Mouse (Mus musculus): ENCODE results near the gene Ctnnd2. TPM values are rescaled to one million over a fixed set of nuclear protein-coding genes. Genes with fewer than 3 reads are reported as not detected.

Ctnnd2 gene
- polyA plus RNA-seq, 1 experiment from 2014 or later: 1.3 TPM

DNA sequence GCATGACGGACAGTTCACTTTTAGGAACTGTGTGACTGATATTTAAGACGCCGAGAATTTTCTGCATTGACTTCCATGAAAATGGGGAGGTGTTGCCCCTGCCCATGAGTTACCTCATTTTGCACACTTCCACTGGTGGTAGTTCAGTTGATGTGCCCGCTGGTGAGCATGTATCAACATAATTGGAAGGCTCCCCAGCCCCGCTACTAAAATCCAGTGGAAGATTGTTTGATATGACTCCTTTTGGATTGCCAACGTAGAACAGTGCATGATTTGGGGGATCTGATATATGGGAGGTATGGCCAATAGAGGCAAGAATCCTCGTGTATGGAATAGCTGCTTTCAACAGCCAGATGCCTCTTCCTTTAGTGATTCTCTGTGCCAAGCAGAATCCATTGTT, 1.9 kb downstream of the Ctnnd2 start:
- no peak overlapping the region for H3K9ac ChIP-seq (ENCODE audit: low read depth, low read length)
- H3K27ac ChIP-seq (ENCODE audit: low read length): no peak overlapping the region
- 61% methylated on average over 7 of the region's 7 CpGs for WGBS
- peaks cover 10% of the 10 kb centered on the region for H3K27me3 ChIP-seq (replicated peaks; ENCODE audit: control insufficient read depth, insufficient read depth, low read length)
- no peaks in the 10 kb centered on the region for H3K9me3 ChIP-seq (ENCODE audit: control insufficient read depth, low read length)
- no peak overlapping the region for H3K4me2 ChIP-seq (ENCODE audit: low read depth, low read length)
- no peak for ATAC-seq
- H3K36me3 ChIP-seq (ENCODE audit: control insufficient read depth, insufficient read depth, low read length): no peaks in the 10 kb centered on the region
- H3K4me1 ChIP-seq (ENCODE audit: control insufficient read depth, insufficient read depth, low read length): peaks cover 2% of the 10 kb centered on the region; the same call in 1 of the 2 replicates
- no peak overlapping the region for H3K4me3 ChIP-seq (ENCODE audit: low read length)

DNA sequence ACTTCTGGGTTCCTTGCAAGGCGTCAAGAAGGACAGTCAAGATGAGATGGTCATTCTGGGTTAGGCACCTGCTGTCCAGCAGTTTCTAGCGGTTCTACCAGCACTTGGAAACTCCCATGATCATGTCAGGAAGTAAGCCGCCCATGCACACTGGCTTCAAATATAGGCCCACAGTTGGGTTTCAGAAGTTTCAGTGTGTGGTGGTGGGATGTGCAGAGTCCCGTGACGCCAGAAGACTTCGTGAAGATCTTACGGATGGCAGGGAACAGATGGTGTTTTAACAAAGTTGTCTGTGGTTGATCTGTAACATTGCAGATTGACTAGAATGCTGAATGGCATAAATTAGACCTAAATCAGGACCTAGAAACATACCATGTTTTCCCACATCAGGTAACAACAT, 11.6 kb downstream of the Ctnnd2 start:
- Histone ChIP-seq H3K4me3 (ENCODE audit: low read length) (no peak overlapping the region), H3K9me3 (ENCODE audit: control insufficient read depth, low read length) (no peaks in the 10 kb centered on the region), H3K4me2 (ENCODE audit: low read depth, low read length) (no peak overlapping the region), H3K9ac (ENCODE audit: low read depth, low read length) (no peak overlapping the region), H3K36me3 (ENCODE audit: control insufficient read depth, insufficient read depth, low read length) (no peaks in the 10 kb centered on the region), H3K4me1 (ENCODE audit: control insufficient read depth, insufficient read depth, low read length) (no peaks in the 10 kb centered on the region), H3K27ac (ENCODE audit: low read length) (no peak overlapping the region), H3K27me3 (replicated peaks; ENCODE audit: control insufficient read depth, insufficient read depth, low read length) (no peaks in the 10 kb centered on the region)
- no peak for ATAC-seq
- 89% methylated on average over 7 of the region's 7 CpGs for WGBS

GRCm38 (mm10) chr15:30190872-30191271, 18.5 kb downstream of the Ctnnd2 start:
- Histone ChIP-seq H3K27me3 (replicated peaks; ENCODE audit: control insufficient read depth, insufficient read depth, low read length) (no peaks in the 10 kb centered on the region), H3K4me2 (ENCODE audit: low read depth, low read length) (no peak overlapping the region), H3K4me1 (ENCODE audit: control insufficient read depth, insufficient read depth, low read length) (no peaks in the 10 kb centered on the region), H3K9ac (ENCODE audit: low read depth, low read length) (no peak overlapping the region), H3K27ac (ENCODE audit: low read length) (no peak overlapping the region), H3K4me3 (ENCODE audit: low read length) (no peak overlapping the region), H3K36me3 (ENCODE audit: control insufficient read depth, insufficient read depth, low read length) (no peaks in the 10 kb centered on the region), H3K9me3 (ENCODE audit: control insufficient read depth, low read length) (no peaks in the 10 kb centered on the region)
- no peak for ATAC-seq

DNA sequence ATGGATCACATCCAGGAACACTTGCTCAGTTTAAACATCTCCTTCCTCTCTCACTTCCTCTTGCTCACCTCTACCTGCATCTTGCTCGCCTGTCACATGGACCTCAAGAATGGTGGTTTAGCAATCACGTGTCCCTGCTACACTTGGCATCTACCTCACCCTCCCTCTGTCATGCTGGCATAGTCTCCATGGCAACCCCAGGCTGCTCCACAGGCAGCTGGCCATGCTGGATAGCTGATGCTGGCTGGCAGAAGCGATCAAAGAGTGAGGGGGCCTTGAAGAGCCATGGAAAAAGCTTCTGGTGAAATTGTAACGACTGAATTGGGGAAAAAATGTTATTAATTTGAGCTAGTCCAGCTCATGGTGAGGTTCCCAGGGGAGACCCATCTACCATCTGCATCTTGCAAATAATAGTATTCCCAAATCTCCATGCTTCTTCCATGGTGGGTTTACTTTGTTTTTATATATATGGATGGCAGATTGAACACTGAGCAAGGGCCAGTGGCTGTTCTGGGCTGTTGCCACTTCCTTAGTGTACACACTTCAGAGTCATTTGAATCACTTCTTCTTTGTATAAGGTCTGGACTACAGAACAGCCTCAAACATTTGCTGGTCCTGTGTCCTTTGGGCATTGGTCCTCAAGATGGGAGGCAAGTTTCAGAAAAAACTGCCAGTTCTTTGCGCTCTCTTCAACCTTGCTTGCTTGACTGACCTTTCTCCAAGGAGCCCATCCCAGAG, 19.7 kb downstream of the Ctnnd2 start:
- H3K9me3 ChIP-seq (ENCODE audit: control insufficient read depth, low read length): no peaks in the 10 kb centered on the region
- no peak for ATAC-seq
- H3K27ac ChIP-seq (ENCODE audit: low read length): no peak overlapping the region
- H3K4me2 ChIP-seq (ENCODE audit: low read depth, low read length): no peak overlapping the region
- H3K4me3 ChIP-seq (ENCODE audit: low read length): no peak overlapping the region
- no peaks in the 10 kb centered on the region for H3K36me3 ChIP-seq (ENCODE audit: control insufficient read depth, insufficient read depth, low read length)
- no peaks in the 10 kb centered on the region for H3K27me3 ChIP-seq (replicated peaks; ENCODE audit: control insufficient read depth, insufficient read depth, low read length)
- no peak overlapping the region for H3K9ac ChIP-seq (ENCODE audit: low read depth, low read length)
- WGBS: 70% methylated on average over 5 of the region's 5 CpGs
- no peaks in the 10 kb centered on the region for H3K4me1 ChIP-seq (ENCODE audit: control insufficient read depth, insufficient read depth, low read length)

GRCm38 (mm10) chr15:30198429-30198828, 26.0 kb downstream of the Ctnnd2 start:
- Histone ChIP-seq H3K27me3 (replicated peaks; ENCODE audit: control insufficient read depth, insufficient read depth, low read length) (no peaks in the 10 kb centered on the region), H3K9ac (ENCODE audit: low read depth, low read length) (no peak overlapping the region), H3K27ac (ENCODE audit: low read length) (no peak overlapping the region), H3K9me3 (ENCODE audit: control insufficient read depth, low read length) (no peaks in the 10 kb centered on the region), H3K4me1 (ENCODE audit: control insufficient read depth, insufficient read depth, low read length) (no peaks in the 10 kb centered on the region), H3K36me3 (ENCODE audit: control insufficient read depth, insufficient read depth, low read length) (no peaks in the 10 kb centered on the region), H3K4me3 (ENCODE audit: low read length) (no peak overlapping the region), H3K4me2 (ENCODE audit: low read depth, low read length) (no peak overlapping the region)
- WGBS: 72% methylated on average over 3 of the region's 3 CpGs
- no peak for ATAC-seq

DNA sequence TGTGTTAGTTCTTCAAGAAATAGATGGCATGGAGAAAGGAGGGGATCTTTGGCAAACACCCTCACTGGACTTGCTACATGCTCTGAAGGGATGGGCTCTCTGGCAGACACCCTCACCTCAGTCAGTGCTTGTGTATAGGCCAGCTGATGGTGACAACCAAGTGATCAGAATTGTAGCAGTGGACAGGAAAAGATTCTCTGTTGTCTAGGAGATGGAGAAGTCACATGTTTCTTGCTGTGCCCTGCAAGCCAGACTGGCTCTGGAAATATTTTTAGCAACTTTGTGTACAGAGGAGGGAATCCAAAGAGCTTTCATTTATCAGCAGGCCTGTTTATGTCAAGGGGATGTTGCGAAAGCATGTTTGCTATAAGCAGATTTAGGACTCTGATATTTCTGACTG, 27.4 kb downstream of the Ctnnd2 start:
- Histone ChIP-seq H3K9ac (ENCODE audit: low read depth, low read length) (no peak overlapping the region), H3K4me1 (ENCODE audit: control insufficient read depth, insufficient read depth, low read length) (no peaks in the 10 kb centered on the region), H3K36me3 (ENCODE audit: control insufficient read depth, insufficient read depth, low read length) (no peaks in the 10 kb centered on the region), H3K4me3 (ENCODE audit: low read length) (no peak overlapping the region), H3K4me2 (ENCODE audit: low read depth, low read length) (no peak overlapping the region), H3K9me3 (ENCODE audit: control insufficient read depth, low read length) (no peaks in the 10 kb centered on the region), H3K27ac (ENCODE audit: low read length) (no peak overlapping the region), H3K27me3 (replicated peaks; ENCODE audit: control insufficient read depth, insufficient read depth, low read length) (no peaks in the 10 kb centered on the region)
- 58% methylated on average over 1 of the region's 1 CpGs for WGBS
- ATAC-seq: no peak

DNA sequence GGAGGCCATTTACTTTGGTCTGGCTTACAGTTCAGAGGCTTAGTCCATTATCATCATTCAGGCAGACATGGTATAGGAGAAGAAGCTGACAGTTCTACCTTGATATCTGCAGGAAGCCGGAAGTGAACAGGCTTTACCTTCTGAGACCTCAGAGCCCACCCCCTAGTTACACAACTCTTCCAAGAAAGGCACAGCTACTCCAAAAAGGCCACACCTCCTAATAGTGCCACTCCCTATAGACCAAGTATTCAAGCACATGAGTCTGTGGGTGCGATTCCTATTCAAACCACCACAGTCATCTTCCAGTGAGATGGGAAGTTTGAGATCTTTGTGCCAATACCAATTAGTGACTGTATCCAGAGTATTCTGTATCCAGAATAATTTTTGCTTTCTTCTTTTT, 28.8 kb downstream of the Ctnnd2 start:
- no peak for ATAC-seq

DNA sequence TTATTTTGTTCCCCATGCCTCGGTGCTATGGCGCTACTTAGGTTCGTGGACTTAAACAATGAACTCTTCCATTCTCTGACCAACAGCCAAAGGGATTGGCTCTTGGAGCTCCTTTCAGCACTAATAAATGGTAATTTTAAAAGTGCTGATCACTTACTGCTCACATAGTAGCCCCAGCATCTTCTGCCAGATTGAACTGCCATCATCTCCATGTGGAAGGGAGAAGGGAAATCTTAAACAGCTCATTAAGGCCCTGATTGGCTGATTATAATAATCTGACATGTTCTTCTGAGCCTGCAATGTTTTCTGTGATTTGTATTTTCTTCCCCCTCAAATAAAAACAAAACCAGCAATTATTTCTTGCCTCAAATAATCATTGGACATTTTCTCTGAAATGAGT, 29.2 kb downstream of the Ctnnd2 start:
- no peak for ATAC-seq
- H3K4me3 ChIP-seq (ENCODE audit: low read length): no peak overlapping the region
- H3K9ac ChIP-seq (ENCODE audit: low read depth, low read length): no peak overlapping the region
- no peaks in the 10 kb centered on the region for H3K9me3 ChIP-seq (ENCODE audit: control insufficient read depth, low read length)
- no peaks in the 10 kb centered on the region for H3K36me3 ChIP-seq (ENCODE audit: control insufficient read depth, insufficient read depth, low read length)
- 99% methylated on average over 3 of the region's 3 CpGs for WGBS
- H3K4me1 ChIP-seq (ENCODE audit: control insufficient read depth, insufficient read depth, low read length): no peaks in the 10 kb centered on the region
- no peaks in the 10 kb centered on the region for H3K27me3 ChIP-seq (replicated peaks; ENCODE audit: control insufficient read depth, insufficient read depth, low read length)
- H3K27ac ChIP-seq (ENCODE audit: low read length): no peak overlapping the region
- H3K4me2 ChIP-seq (ENCODE audit: low read depth, low read length): no peak overlapping the region

More for the DNA sequence above, 28.8 kb downstream of the Ctnnd2 start:
- H3K4me2 ChIP-seq (ENCODE audit: low read depth, low read length): no peak overlapping the region
- no peaks in the 10 kb centered on the region for H3K36me3 ChIP-seq (ENCODE audit: control insufficient read depth, insufficient read depth, low read length)
- H3K27ac ChIP-seq (ENCODE audit: low read length): no peak overlapping the region
- no peaks in the 10 kb centered on the region for H3K4me1 ChIP-seq (ENCODE audit: control insufficient read depth, insufficient read depth, low read length)
- no peaks in the 10 kb centered on the region for H3K9me3 ChIP-seq (ENCODE audit: control insufficient read depth, low read length)
- no peaks in the 10 kb centered on the region for H3K27me3 ChIP-seq (replicated peaks; ENCODE audit: control insufficient read depth, insufficient read depth, low read length)
- WGBS: 85% methylated on average over 2 of the region's 2 CpGs
- no peak overlapping the region for H3K4me3 ChIP-seq (ENCODE audit: low read length)
- H3K9ac ChIP-seq (ENCODE audit: low read depth, low read length): no peak overlapping the region

DNA sequence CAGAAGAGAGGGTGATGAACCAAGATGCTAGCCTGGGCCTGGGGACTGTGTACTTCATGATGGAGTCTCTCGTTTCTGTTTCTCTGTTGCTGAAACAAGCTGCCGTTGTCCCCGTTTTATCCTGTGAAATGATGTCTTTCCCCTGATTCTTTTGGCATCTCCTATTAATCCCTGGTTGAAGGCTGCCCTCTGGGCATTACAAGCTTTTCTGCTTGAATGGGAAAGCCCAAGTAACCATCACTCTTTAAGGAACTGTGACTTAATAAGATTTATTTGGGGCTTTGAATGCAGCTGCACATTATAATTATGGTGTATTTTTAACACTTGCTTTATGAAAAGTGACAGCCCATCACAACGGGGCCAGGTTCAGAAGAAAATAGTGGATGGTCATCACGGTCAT, 40.4 kb downstream of the Ctnnd2 start:
- Histone ChIP-seq H3K4me2 (ENCODE audit: low read depth, low read length) (no peak overlapping the region), H3K4me3 (ENCODE audit: low read length) (no peak overlapping the region), H3K4me1 (ENCODE audit: control insufficient read depth, insufficient read depth, low read length) (no peaks in the 10 kb centered on the region), H3K27me3 (replicated peaks; ENCODE audit: control insufficient read depth, insufficient read depth, low read length) (no peaks in the 10 kb centered on the region), H3K36me3 (ENCODE audit: control insufficient read depth, insufficient read depth, low read length) (no peaks in the 10 kb centered on the region), H3K9ac (ENCODE audit: low read depth, low read length) (no peak overlapping the region), H3K27ac (ENCODE audit: low read length) (no peak overlapping the region), H3K9me3 (ENCODE audit: control insufficient read depth, low read length) (no peaks in the 10 kb centered on the region)
- ATAC-seq: no peak
- WGBS: 84% methylated on average over 5 of the region's 5 CpGs

DNA sequence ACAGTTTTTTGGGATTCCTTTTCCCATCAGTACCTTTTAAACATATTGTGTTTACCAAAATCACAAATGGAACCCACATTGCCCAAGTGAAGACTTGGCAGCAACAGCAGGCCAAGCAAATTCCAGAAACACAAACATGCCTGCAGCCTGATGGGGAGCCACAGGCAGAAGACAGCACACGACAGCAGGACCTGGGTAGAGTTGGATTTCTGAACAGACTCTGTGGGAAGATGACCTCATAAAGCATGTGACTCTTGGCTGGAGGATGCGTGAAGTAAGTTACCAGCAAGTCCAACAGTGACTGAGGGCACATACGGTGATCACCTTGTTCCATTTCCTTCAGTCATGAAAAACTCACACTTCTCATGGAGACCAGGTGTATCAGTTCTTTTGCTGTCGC, 43.5 kb downstream of the Ctnnd2 start:
- Histone ChIP-seq H3K27me3 (replicated peaks; ENCODE audit: control insufficient read depth, insufficient read depth, low read length) (no peaks in the 10 kb centered on the region), H3K36me3 (ENCODE audit: control insufficient read depth, insufficient read depth, low read length) (no peaks in the 10 kb centered on the region), H3K4me2 (ENCODE audit: low read depth, low read length) (no peak overlapping the region), H3K4me1 (ENCODE audit: control insufficient read depth, insufficient read depth, low read length) (no peaks in the 10 kb centered on the region), H3K27ac (ENCODE audit: low read length) (no peak overlapping the region), H3K9me3 (ENCODE audit: control insufficient read depth, low read length) (no peaks in the 10 kb centered on the region), H3K9ac (ENCODE audit: low read depth, low read length) (no peak overlapping the region), H3K4me3 (ENCODE audit: low read length) (no peak overlapping the region)
- 74% methylated on average over 4 of the region's 4 CpGs for WGBS
- ATAC-seq: no peak
